Mouse (Mus musculus) bone marrow macrophage, adult 2 months (primary cell): ENCODE measurements around the gene 4930562C15Rik. TPM values are rescaled to one million over a fixed set of nuclear protein-coding genes. Genes with fewer than 3 reads are reported as not detected.

ENCODE experiments used
- H3K27ac ChIP-seq: 2 replicates; pipeline ENCODE4 v1.5.1; 2012; ENCODE audit warnings: low read depth, low read length; ENCODE audit not compliant: insufficient read depth
- H3K4me1 ChIP-seq: 2 replicates; pipeline ENCODE4 v1.6.1; 2012; ENCODE audit warnings: low read length; ENCODE audit not compliant: control insufficient read depth, insufficient read depth
- H3K4me3 ChIP-seq: 2 replicates; pipeline ENCODE4 v1.5.1; 2012; ENCODE audit warnings: mild to moderate bottlenecking, low read length, moderate library complexity; ENCODE audit not compliant: insufficient read depth
- CTCF ChIP-seq: IDR thresholded peaks from 2 replicates; pipeline ENCODE4 v1.5.1; 2012; ENCODE audit warnings: low read depth, mild to moderate bottlenecking, low read length, moderate library complexity
- POLR2A ChIP-seq: IDR thresholded peaks from 2 replicates; pipeline ENCODE4 v1.6.1; 2012; ENCODE audit warnings: mild to moderate bottlenecking, low read depth, low read length, borderline replicate concordance
- polyA plus RNA-seq: library from polyadenylated mRNA; stranded (reverse); fragments of >200 nt; gene quantifications from 2 replicates; pipeline ENCODE4 v1.2.4, GENCODE M21; 2012; ENCODE audit not compliant: missing spikeins, insufficient read depth, insufficient read length

Gene 4930562C15Rik
- polyA plus RNA-seq, 1 experiment, result not detected

GRCm38 (mm10) chr16:4877701-4878100 is 42.5 kb downstream of the 4930562C15Rik start:
- H3K27ac ChIP-seq, result peak overlapping the region; percentile 90
- H3K4me3 ChIP-seq, result peak overlapping the region; percentile 99
- H3K4me1 ChIP-seq, result peaks cover 25% of the 10 kb centered on the region
- TF ChIP-seq POLR2A (no peak), CTCF (no peak)

GRCm38 (mm10) chr16:4878192-4878885 is 43.1 kb downstream of the 4930562C15Rik start:
- peak overlapping the region; percentile 99 for H3K4me3 ChIP-seq

GRCm38 (mm10) chr16:4879101-4879707 is 44.0 kb downstream of the 4930562C15Rik start:
- peak overlapping the region; percentile 90 for H3K27ac ChIP-seq
- peak overlapping the region; percentile 99 for H3K4me3 ChIP-seq
- no peak for TF ChIP-seq CTCF
- no peak for TF ChIP-seq POLR2A
- H3K4me1 ChIP-seq, result peaks cover 24% of the 10 kb centered on the region

More at GRCm38 (mm10) chr16:4878192-4878885, 43.1 kb downstream of the 4930562C15Rik start:
- Histone ChIP-seq H3K27ac (peak overlapping the region; percentile 90), H3K4me1 (peaks cover 24% of the 10 kb centered on the region)
- TF ChIP-seq CTCF (no peak), POLR2A (no peak)

GRCm38 (mm10) chr16:4879708-4880124 is 44.5 kb downstream of the 4930562C15Rik start:
- H3K4me1 ChIP-seq, result peaks cover 24% of the 10 kb centered on the region
- no peak; the same call in 1 of the 2 replicates for TF ChIP-seq CTCF
- TF ChIP-seq POLR2A, result no peak
- H3K27ac ChIP-seq, result peak overlapping the region; percentile 90
- H3K4me3 ChIP-seq, result peak overlapping the region; percentile 99

GRCm38 (mm10) chr16:4880136-4880825 is 45.1 kb downstream of the 4930562C15Rik start, which contains the start of gene Ubald1:
Ubald1 (minus strand) TSS chr16:4880315.
- Histone ChIP-seq H3K4me3 (peak within 1 kb of the TSS; percentile 99), H3K4me1 (peaks cover 26% of the 10 kb centered on the region), H3K27ac (peak within 1 kb of the TSS; percentile 92)
- TF ChIP-seq CTCF (no peak), POLR2A (no peak)

GRCm38 (mm10) chr16:4881400-4882351 is 46.5 kb downstream of the 4930562C15Rik start:
- TF ChIP-seq POLR2A, result no peak
- TF ChIP-seq CTCF, result no peak
- peak overlapping the region; percentile 92 for H3K27ac ChIP-seq
- H3K4me3 ChIP-seq, result peak overlapping the region; percentile 80
- peaks cover 18% of the 10 kb centered on the region for H3K4me1 ChIP-seq

- Histone ChIP-seq H3K27ac (no peak overlapping the region), H3K4me3 (no peak overlapping the region), H3K4me1 (peaks cover 24% of the 10 kb centered on the region)
- no peak for TF ChIP-seq CTCF
- TF ChIP-seq POLR2A, result no peak
These were observed 49.7 kb downstream of the 4930562C15Rik start for GRCm38 (mm10) chr16:4884930-4885329.

- TF ChIP-seq CTCF (no peak), POLR2A (no peak)
- Histone ChIP-seq H3K4me3 (peak within 1 kb of the TSS; percentile 98), H3K4me1 (peaks cover 26% of the 10 kb centered on the region), H3K27ac (peak within 1 kb of the TSS; percentile 96)
These were observed 50.8 kb downstream of the 4930562C15Rik start, which contains the start of gene Mgrn1 for GRCm38 (mm10) chr16:4885760-4886689. Mgrn1 (plus strand) TSS chr16:4886249.
